Mouse (Mus musculus) cortical plate, adult 2 months (tissue): ENCODE measurements around the gene Acot10.

ENCODE experiments used
- CTCF ChIP-seq: fragments of 200-500 bp; IDR thresholded peaks from 2 replicates; pipeline ENCODE4 v1.5.1; 2011; ENCODE audit warnings: mild to moderate bottlenecking, control low read depth, low read length; ENCODE audit not compliant: insufficient read depth; ENCODE audit errors: extremely low read depth
- POLR2A ChIP-seq: fragments of 200-500 bp; IDR thresholded peaks from 2 replicates; pipeline ENCODE4 v1.6.1; 2011; ENCODE audit warnings: mild to moderate bottlenecking, low read length, control low read depth; ENCODE audit not compliant: insufficient read depth; ENCODE audit errors: extremely low read depth

DNA sequence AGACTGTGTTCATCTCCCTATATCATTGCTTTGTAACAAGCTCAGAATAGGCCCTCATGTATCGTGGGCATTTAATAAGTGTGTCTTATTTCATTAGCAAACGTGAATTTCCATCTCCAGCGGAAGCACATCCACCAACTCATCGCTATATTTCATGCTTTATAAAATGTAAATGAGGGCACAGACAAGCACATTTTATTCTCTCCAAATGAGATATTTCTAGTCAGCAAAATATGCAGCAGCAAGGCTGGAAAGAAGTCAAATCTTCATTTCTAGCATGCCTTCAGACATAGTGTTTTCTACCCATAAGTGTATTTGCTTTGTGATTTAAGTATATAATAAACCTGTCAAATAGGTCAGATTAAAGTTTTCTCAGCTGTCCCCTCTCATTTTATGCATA, 45.3 kb upstream of the Acot10 start:
- no peak for TF ChIP-seq CTCF
- TF ChIP-seq POLR2A = no peak
